Mouse (Mus musculus): ENCODE results near the gene RPS10-NUDT3.

DNA sequence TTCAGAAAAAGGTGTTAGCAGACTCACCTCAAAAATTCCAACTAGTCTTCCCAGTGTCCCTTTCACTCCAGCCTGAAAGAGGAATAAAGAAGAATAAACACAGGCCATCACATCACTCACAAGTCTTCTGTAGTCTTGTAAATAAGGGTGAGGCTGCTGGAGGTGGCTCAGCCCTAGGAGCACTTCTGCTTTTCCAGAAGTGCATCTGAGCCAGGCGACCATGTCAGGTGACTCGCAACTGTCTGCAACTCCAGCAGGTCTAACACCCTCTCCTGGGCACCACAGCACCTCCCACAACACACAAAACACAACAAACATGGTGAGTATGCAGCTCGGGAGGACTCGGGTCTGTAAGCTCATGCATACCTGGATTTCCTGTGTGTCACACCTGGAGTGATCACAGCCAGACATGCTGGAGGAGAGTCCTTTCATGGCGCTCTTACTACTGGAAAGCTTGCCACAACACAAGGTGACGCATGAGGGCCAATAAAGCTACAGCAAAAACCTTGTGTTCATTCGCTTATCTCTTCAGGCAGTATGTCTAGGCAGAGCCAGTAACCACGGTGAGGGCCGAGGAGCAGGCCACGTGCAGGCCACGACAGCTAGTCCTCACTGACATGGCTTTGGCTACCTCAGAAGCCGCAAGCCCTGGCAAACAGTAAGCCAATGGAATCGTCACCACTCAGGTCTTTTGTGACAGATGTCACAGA is 51.7 kb downstream of the RPS10-NUDT3 start:
- no peak for TF ChIP-seq TAL1 (IDR thresholded peaks at IDR 0.05; ENCODE audit: low read length)
- TF ChIP-seq GATA1 (IDR thresholded peaks at IDR 0.05; ENCODE audit: low read length): no peak

Data from erythroblast, embryonic 14.5 days (primary cell).